Mouse (Mus musculus): ENCODE measurements around the gene Lrch3.

DNA sequence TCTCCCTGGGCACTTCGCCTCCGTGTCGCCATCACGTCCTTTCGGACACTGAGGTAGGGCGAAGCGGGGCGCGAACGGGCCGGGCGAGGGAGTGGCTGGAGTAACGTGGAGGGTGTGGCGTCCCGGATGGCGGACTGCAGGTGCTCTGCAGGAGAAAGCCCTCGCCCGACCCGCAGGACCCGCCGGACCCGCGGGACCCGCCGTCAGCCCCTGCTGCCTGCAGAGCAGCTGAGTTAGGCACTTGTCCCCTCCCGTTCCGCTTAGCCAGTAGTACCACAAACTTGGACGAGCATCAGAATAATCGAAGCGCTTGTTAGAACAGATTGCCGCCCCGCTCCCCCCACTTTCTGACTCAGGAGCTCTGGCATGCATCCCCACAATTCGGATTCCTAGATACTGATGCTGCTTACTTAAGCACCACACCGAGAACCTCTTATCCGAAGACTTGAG lies 148.8 kb downstream of the Lrch3 start:
- TF ChIP-seq CTCF (IDR thresholded peaks at IDR 0.05; ENCODE audit: low read depth, low read length) (no peak), GATA1 (IDR thresholded peaks at IDR 0.05; ENCODE audit: borderline replicate concordance, low read length) (no peak), POLR2AphosphoS5 (IDR thresholded peaks at IDR 0.05; ENCODE audit: insufficient replicate concordance, low read depth, low read length) (no peak), TAL1 (conservative IDR thresholded peaks at IDR 0.05; ENCODE audit: low read depth, low read length) (no peak)
